Mouse (Mus musculus) testis, adult 2 months (tissue): ENCODE results near the gene Mfsd4b3. TPM values are rescaled to one million over a fixed set of nuclear protein-coding genes. Genes with fewer than 3 reads are reported as not detected.
A peak's percentile ranks its signal among the peaks of the same experiment; 100 is the strongest.
"Not testable (repeated sequence)": the region's sequence is repeated elsewhere in the genome, so short reads cannot be mapped to it uniquely, and the experiment has no call there.

Experiments
- H3K27ac ChIP-seq: fragments of 200-500 bp; 2 replicates; pipeline ENCODE4 v1.5.1; 2012; ENCODE audit warnings: low read depth, low read length; ENCODE audit not compliant: control insufficient read depth, insufficient read depth
- H3K27me3 ChIP-seq: fragments of 200-500 bp; 2 replicates; pipeline ENCODE4 v1.6.1; 2012; ENCODE audit warnings: mild to moderate bottlenecking, low read length, moderate library complexity; ENCODE audit not compliant: control insufficient read depth, insufficient read depth
- H3K36me3 ChIP-seq: fragments of 200-500 bp; 2 replicates; pipeline ENCODE4 v1.6.1; 2012; ENCODE audit warnings: mild to moderate bottlenecking, low read length; ENCODE audit not compliant: control insufficient read depth, insufficient read depth
- H3K4me1 ChIP-seq: fragments of 200-500 bp; 2 replicates; pipeline ENCODE4 v1.6.1; 2012; ENCODE audit warnings: low read length; ENCODE audit not compliant: control insufficient read depth, insufficient read depth
- H3K4me3 ChIP-seq: fragments of 200-500 bp; 2 replicates; pipeline ENCODE4 v1.5.1; 2012; ENCODE audit warnings: low read depth, mild to moderate bottlenecking, low read length, moderate library complexity, mixed read lengths; ENCODE audit not compliant: control insufficient read depth
- CTCF ChIP-seq: fragments of 200-500 bp; IDR thresholded peaks from 2 replicates; pipeline ENCODE4 v1.5.1; 2012; ENCODE audit warnings: low read depth, mild to moderate bottlenecking, inconsistent platforms, low read length, moderate library complexity; ENCODE audit not compliant: control insufficient read depth, insufficient read depth, insufficient replicate concordance
- POLR2A ChIP-seq: fragments of 200-500 bp; IDR thresholded peaks from 2 replicates; pipeline ENCODE4 v1.6.1; 2012; ENCODE audit warnings: low read depth, mild to moderate bottlenecking, inconsistent platforms, low read length, moderate library complexity; ENCODE audit not compliant: control insufficient read depth
- polyA plus RNA-seq: library from polyadenylated mRNA; depleted of rRNA; stranded (reverse); fragments of >200 nt; gene quantifications from 2 replicates; pipeline ENCODE4 v1.2.3, GENCODE M21; 2012; rRNA removed

Gene Mfsd4b3
- polyA plus RNA-seq, result 0.06 and 0.19 TPM in 2 replicates

DNA sequence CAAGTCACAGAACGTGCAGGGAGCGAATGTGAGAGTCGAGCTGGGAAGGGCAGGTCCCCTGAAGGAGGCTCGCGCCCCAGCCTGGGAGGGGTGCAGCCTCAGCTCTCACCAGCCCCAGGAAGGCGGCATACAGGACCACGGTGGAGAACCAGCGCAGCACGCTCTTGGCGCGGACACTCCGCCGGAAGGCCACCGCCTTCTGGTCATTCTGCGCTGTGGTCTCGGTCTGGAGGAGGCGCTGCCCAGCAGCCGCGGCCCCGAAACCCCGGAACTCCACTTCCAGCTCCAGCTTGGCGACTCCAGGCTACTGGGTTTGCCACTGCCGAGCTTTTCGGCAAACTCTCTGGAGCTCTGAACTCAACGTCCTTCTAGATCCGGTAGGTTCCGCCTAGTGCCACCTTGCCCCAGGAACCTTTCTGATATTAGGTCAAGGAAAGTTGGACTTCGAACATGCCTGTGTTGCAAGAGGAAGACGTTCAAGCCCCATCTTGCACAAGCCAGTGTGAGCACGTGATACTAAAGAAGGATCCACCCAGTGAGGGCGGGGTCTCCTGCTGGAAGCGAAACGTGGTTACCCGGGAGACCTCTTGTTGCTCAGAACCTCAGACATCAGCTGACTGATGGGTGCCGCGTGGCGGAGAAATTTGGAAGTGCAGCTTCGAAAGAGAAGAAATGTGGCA, at the start of gene Mfsd4b3:
TSS of gene Mfsd4b3 (minus strand) at position 393 of the 680 bp plus-strand sequence.
- Histone ChIP-seq H3K4me3 (peak within 1 kb of the TSS; percentile 85), H3K36me3 (no peaks in the 10 kb centered on the region), H3K27ac (peak within 1 kb of the TSS; percentile 75), H3K4me1 (peaks cover 11% of the 10 kb centered on the region), H3K27me3 (no peaks in the 10 kb centered on the region)
- TF ChIP-seq POLR2A (peak; percentile 33; the same call in 1 of the 2 replicates), CTCF (peak; percentile 58; the same call in 1 of the 2 replicates)

DNA sequence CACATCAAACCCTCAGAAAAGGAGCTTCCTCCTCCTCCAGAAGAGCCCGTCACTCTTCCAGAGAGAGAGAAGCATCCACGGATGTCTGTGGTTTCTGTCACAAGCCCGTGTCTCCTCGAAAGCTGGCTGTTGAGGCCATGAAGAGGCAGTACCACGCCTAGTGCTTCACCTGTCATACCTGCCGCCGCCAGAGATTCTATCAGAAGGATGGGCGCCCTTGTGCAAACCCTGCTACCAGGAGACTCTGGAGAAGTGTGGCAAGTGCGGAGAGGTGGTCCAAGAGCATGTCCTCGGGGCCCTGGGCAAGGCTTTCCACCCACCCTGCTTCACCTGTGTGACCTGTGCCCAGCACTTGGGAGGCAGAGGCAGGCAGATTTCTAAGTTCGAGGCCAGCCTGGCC, 49.6 kb upstream of the Mfsd4b3 start:
- H3K4me3 ChIP-seq, result no peak overlapping the region
- no peaks in the 10 kb centered on the region for H3K36me3 ChIP-seq
- no peaks in the 10 kb centered on the region for H3K4me1 ChIP-seq
- TF ChIP-seq CTCF (no peak), POLR2A (no peak)
- H3K27ac ChIP-seq, result no peak overlapping the region
- H3K27me3 ChIP-seq, result no peaks in the 10 kb centered on the region

DNA sequence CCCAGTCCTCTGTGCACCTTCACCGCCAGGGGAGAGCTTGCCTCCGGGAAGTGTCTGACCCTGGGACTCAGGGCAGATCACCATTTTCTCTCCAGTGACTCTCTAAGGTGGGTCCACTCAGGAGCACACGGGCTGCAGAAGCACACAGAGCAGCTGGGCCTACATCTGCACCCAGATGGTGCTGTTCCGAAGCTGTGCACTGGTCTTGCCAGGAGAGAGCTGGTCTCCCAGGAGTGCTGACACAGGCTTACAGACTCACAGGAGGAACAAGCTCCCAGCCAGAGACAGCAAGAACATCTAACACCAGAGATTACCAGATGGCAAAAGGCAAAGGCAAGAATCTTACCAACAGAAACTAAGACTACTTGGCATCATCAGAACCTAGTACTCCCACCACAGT, 48.9 kb upstream of the Mfsd4b3 start:
- H3K36me3 ChIP-seq, H3K4me3 ChIP-seq, H3K27me3 ChIP-seq, H3K4me1 ChIP-seq, H3K27ac ChIP-seq: not testable (repeated sequence)

DNA sequence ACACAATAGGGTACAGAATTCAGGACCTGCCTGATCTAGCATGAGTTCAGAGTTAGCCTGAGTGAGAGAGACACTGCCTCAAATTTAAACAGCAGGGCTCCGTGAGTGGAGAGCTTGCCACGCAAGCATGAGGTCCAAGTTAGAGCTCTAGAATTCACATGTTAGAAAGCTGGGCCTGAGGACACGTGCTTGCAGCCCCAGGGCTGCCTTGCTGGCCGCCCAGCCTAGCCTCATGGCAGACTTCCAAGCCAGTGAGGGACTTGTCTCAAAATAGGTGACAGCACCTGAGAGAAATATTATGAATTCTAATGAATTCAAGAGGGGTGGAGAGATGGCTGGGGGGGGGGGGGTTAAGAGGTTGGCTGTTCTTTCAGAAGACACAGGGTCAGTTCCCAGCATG, 48.0 kb upstream of the Mfsd4b3 start:
- no peak for TF ChIP-seq CTCF
- TF ChIP-seq POLR2A, result no peak
- H3K4me1 ChIP-seq, result no peaks in the 10 kb centered on the region
- H3K36me3 ChIP-seq, result no peaks in the 10 kb centered on the region
- no peaks in the 10 kb centered on the region for H3K27me3 ChIP-seq
- no peak overlapping the region for H3K27ac ChIP-seq
- H3K4me3 ChIP-seq, result no peak overlapping the region

DNA sequence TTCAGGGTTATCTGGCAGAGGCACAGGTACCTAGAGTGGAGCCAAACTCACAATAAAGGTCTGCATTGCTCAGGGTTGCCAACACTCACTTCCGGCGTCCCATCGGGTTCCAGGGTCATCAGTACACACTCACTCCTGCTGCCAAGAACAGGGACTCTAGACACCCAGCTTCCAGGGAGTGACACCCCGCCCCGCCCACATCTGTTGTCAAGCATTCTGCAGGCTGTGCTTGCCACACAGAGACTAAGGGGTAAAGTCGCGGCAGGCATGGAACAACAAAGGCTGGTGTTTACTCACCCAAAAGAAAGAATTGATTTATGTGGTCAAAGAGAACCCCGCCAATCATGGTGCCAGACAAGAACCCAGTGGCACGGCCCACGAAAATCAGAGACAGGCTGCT, 47.0 kb upstream of the Mfsd4b3 start:
- TF ChIP-seq CTCF (no peak), POLR2A (no peak)
- H3K27ac ChIP-seq, result no peak overlapping the region
- no peak overlapping the region for H3K4me3 ChIP-seq

DNA sequence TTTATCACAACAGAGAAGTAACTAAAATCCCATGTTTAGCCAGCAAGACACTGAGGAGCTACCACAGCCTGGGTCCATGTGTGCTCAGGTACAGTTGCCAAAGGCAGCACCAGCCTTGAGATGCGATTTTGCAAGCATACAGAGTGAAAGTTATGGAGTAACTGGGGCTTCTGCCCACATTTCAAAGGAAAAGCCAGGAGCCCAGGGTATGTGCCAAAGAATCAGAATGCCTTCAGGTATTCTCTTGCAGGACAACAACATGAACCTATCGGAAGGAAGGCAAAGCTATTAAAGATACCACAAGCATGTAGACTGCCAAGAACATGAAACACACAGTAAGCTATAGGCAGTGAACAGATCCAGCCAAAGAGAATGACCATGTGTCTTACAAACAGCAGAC, 40.8 kb upstream of the Mfsd4b3 start:
- TF ChIP-seq POLR2A (no peak), CTCF (no peak)
- no peaks in the 10 kb centered on the region for H3K36me3 ChIP-seq
- H3K4me3 ChIP-seq, result no peak overlapping the region
- no peaks in the 10 kb centered on the region for H3K27me3 ChIP-seq
- no peak overlapping the region for H3K27ac ChIP-seq
- H3K4me1 ChIP-seq, result no peaks in the 10 kb centered on the region

More for the DNA sequence above, 47.0 kb upstream of the Mfsd4b3 start:
- Histone ChIP-seq H3K27me3 (no peaks in the 10 kb centered on the region), H3K4me1 (no peaks in the 10 kb centered on the region), H3K36me3 (no peaks in the 10 kb centered on the region)

DNA sequence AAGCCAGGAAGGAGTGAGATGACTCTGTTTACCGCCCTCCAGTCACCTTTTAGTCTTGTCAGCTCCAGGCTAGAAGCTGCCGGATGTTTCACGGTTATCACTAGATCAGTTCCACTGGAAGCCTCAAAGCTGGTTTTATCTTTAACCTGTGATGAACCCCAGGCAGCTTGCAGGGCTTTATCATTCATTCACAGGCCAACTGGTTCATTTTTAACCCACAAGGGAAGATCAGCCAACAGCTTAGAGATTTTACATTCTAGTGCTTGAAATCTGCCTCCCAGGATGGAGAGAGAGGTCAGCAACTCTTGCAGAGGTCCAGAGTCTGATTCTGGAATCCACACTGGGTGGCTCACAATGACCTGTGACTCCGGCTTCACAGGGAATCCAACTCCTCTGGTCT, 31.2 kb upstream of the Mfsd4b3 start:
- no peaks in the 10 kb centered on the region for H3K36me3 ChIP-seq
- TF ChIP-seq CTCF (no peak), POLR2A (no peak)
- H3K4me3 ChIP-seq, result no peak overlapping the region
- peaks cover 7% of the 10 kb centered on the region for H3K4me1 ChIP-seq
- no peak overlapping the region for H3K27ac ChIP-seq
- H3K27me3 ChIP-seq, result no peaks in the 10 kb centered on the region

DNA sequence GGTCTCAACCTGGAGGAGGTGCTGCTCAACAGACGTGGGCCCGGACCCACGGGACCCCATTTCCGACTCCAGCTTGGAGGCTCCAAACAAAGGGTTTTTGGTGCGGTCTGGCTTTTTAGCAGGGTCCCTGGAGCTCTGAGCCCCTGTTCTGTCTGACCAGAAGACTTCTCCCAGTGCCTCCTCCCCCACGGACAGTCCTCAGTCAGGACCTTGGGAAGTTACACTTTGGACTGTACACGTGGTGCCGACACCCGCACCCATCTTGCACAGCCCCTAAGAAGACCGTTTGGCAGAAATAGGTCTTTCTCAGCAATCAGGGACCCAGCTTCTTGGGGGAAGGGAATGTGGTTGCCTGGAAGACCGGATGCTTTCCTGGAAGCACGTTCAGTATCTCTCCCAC, 26.5 kb upstream of the Mfsd4b3 start, which contains the start of gene Mfsd4b5:
TSS of gene Mfsd4b5 (minus strand) at position 181 of the 400 bp plus-strand sequence.
- H3K27ac ChIP-seq, result no peak within 1 kb of the TSS
- H3K36me3 ChIP-seq, result no peaks in the 10 kb centered on the region
- no peak for TF ChIP-seq POLR2A
- no peak for TF ChIP-seq CTCF
- peaks cover 7% of the 10 kb centered on the region for H3K4me1 ChIP-seq
- H3K27me3 ChIP-seq, result no peaks in the 10 kb centered on the region
- no peak within 1 kb of the TSS for H3K4me3 ChIP-seq
